Mouse (Mus musculus) left cerebral cortex, postnatal 4 days (tissue): ENCODE measurements around the gene Fbp1. TPM values are rescaled to one million over a fixed set of nuclear protein-coding genes. Genes with fewer than 3 reads are reported as not detected.
"Not testable (repeated sequence)": the region's sequence is repeated elsewhere in the genome, so short reads cannot be mapped to it uniquely, and the experiment has no call there.

Experiments used
- DNase-seq: peaks from one replicate; pipeline ENCODE4 v3.0.0-alpha.2; 2022
- intact Hi-C: fragments of 180-260 bp; cut with DNase I; formaldehyde crosslinking; loops from one replicate; pipeline ENCODE4 v1.15.1; 2025
- total RNA-seq, 2 experiments: library from RNA; stranded (reverse); gene quantifications; 2 replicates each; pipeline ENCODE4 v1.2.3; 2021

The Fbp1 gene
- total RNA-seq, 2 experiments from 2014 or later = 0.46 to 0.92 TPM

DNA sequence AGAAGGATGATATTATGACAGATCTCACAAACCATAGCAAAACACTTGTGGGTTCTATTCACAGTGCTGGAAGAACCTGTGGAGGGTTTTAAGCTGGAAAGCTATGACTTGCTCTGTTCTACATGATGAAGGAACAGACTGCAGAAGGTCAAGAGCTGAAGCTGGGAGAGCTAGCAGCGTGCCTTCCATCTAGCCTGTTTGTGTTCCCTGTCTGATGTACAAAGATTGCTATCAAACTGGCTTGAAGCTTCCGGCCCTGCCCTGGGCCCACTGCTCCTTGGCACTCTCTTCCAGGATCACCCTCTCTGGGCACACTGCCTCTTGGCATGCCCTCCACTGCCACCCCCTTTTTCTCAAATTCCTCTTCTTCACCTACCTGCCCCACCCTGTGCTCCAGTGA is 1.2 kb upstream of the Fbp1 start:
- intact Hi-C loops = no loop called here
- no peak for DNase-seq

DNA sequence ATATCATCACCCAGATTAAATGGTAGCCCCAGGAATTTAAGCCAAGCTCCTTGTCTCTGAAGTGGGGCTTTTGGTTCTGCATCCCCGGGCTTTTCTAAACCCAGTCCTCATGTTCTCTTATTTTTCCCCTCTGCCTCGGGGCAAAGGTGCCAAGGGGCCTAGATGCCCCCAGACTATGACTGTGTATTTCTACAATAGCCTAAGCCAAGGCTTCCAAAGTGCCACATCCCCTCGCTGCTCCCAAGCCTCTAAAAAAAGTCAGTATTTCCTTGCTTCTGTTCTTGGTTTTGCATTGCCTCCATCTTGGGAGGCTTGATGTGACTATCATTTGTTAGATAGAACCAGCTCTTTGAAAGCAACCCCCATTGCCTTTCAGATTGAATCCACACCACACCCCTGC is 3.5 kb downstream of the Fbp1 start:
- DNase-seq = no peak
- intact Hi-C loops = no loop called here

DNA sequence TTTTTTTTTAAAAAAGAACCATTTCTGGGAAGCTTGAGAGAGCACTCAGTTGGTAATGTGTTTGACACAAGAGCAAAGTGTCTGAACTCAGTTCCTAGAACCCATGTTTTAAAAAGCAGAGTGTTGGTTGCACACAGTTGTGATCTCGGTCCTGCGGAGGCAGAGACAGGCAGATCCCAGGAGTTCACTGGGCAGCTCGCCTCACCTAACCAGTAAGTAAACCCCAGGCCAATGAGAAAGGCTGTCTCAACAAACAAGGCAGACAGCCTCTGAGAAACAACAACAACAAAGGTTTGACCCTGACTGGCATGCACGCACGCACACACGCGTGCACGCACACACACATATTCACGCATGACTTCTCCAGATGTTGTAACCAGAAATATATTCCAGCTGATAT is 4.2 kb downstream of the Fbp1 start:
- intact Hi-C loops = no loop called here
- no peak for DNase-seq

DNA sequence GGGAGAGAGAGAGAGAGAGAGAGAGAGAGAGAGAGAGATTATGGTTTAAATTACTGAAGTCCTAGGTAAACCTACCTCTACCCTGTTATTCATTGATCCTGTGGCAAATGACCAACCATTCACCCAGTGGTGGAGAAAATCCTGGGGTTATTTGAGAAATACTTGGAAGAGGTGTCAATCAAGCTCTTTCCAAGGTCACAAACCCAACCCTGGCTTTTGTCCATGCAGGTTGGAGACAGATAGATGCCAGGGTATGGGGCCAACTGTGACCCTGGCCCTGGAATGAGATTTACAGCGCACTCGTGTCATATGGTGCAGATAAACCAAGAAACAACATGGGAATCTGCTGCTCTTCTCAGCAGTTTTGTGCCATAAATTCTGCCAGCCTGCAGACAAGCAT is 4.6 kb downstream of the Fbp1 start:
- DNase-seq = no peak
- intact Hi-C loops = no loop called here

DNA sequence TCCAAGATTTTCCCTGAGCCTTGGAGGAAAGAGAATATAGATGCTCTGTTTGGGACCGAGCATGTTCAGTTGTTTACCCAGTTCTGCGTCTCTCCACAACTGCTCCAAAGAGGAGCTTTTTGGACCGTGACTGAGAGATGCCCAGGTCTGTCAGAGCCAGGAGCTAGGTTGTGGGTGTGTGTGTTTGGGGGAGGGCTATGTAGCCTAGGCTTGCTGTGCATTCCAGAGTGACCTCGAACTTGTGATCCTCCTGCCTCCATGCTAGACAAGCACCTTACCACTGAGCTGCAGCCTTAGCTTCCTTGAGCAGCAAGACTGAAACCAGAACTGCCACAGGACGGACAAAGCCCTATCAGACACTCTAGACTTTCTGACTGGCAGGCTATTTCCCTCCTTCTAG is 5.2 kb downstream of the Fbp1 start:
- no peak for DNase-seq
- intact Hi-C loops = no loop called here

DNA sequence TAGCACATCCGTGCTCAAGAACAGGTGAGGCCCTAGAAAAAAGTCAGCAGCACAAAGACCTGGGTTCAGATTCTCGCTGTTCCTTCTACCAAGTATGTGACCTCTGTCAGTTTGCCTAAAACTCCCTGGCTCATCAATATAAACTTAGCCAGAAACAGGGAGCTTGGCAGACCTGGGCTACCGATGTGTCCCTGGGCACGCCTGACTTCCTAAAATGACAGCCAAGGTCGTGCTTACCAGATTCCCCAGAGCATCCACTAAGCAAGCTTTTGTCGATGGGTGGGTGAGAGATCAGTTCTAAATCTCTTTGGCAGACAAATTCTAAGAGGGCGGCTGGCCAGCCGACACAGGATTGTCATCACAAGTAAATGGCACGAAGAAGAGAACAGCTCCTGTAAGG is 6.7 kb downstream of the Fbp1 start:
- intact Hi-C loops = no loop called here

DNA sequence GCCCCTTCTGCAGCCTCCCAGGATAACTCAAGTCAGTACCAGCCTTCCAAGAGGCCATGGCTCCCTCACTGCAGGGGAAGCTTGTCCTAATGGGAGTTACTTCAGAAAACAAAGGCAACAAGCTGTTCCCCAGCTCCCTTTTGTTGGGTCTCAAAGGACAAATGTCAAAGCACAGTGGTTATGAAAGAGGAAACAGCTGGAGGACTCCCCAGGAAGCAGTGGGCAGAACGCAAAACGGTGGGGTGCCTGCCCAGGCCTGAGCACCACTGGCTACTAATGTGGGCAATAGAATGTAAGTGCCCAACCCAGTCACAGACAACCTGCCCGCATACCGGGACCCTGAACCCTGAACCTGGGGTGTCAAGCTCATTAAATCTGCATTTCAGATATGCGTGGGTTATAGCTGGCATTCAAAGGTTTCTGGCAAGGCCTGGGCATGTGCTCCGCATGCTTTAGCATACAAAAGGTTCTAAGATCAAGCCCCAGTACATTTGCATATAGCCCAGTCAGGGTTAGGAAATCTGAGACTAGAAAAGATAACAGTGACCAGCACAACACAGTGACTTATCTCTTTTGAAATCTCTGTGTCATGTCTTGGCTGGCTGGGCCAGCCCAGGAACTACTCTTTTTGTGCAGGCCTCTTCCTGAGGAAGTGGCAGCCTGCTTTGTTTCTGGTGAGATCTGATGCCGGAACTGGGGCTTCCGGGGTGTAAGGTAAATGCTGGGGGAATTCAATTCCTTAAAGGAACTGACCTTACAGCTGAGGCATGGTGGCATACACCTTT is 8.1 kb downstream of the Fbp1 start:
- no peak for DNase-seq
- intact Hi-C loops = no loop called here

More for the DNA sequence above, 6.7 kb downstream of the Fbp1 start:
- DNase-seq = no peak

DNA sequence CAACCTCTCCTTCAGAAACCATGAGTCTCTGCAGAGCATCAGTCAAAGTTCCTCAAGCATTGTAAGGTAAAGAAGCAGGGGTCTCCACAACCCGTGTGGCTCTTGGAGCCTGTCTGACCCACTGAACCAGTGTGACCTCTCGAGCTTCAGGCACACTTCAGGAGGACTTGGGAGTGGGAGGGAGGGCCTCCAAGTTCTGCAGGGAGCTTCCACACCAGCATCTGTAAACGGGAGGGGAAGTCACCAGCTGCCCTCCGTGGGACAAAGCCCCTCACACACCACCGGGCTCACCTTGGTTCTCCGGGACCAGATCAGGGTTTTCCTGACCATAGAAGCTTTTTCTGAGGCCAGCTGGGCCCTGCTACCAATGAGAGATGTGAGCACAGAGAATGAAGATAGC is 8.7 kb downstream of the Fbp1 start:
- intact Hi-C loops = no loop called here
- no peak for DNase-seq

DNA sequence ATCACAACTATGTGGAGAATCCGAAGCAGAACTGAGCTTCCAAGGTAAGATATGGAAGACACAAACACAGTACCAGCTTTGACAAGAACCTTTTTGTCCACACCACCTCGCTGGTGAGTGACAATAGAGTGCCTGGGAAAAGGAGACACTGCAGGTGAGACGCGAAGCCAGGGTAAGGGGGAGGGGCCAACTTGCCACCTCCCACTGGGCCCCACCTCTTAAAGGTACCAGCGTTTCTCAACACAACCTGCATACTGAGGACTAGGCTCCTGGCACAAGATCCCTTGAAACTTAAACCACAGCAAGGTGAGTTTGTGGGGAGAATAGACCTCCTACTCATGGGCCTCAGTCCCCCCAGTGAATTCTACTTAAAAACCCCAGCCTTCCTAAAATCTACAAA is 10.8 kb downstream of the Fbp1 start:
- no peak for DNase-seq
- intact Hi-C loops = no loop called here

DNA sequence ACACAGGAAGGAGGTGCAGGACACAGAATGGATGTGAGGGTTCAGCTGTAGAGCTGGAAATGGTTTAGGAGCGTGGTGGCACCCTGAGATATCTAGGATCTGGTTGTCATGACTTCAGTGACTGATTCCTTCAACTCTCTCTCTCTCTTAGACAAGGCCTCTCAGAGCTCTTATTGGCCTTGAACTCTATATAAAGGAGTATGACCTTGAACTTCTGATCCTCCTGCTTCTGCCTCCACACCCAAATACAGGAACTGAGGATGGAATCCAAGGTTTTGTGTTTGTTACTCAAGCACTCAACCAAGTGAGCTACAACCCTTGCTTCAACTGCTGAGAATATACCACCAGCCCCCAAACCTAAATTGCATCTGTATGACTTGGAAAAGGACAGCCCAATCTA is 12.0 kb downstream of the Fbp1 start:
- intact Hi-C loops = no loop called here
- DNase-seq = no peak

DNA sequence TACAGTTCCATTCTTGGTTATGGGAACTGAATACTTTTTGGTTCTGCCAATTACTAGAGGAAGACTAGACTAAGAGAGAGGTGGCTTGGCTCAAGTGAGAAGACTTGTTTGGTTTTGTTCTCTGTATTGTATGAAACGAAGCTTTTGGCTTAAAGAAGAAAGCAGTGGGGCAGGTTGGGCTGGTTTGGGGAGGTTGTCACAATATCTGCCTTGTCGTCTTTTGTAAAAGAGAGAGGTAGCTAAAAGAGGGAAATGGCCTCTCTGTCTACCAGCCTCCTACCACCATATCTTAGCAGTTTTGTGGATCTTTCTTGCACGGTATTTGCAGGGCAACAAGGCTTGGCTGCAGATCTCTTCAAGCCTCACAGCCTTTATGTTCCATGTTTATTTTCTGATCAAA is 15.8 kb downstream of the Fbp1 start:
- intact Hi-C loops = no loop called here
- no peak for DNase-seq

DNA sequence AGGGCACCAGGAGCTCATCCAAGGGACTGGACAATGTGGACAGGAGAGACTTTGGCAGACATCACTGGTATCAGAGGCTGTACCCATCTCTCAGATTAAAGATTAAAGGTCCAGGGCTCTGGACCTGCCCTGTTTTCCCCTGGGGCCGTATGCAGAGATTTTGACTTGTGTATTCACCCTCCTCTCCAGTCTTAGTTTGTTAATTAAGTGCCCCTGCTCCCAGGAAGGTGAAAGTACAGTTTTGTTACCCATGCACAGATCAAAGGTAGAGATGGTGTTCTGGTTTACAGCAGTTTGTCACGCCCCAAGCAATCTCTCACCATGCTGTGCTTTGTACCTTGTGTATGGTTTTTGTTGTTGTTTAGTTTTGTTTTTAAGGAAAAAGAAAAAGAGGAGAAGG is 17.5 kb downstream of the Fbp1 start:
- intact Hi-C loops = no loop called here
- DNase-seq = no peak

DNA sequence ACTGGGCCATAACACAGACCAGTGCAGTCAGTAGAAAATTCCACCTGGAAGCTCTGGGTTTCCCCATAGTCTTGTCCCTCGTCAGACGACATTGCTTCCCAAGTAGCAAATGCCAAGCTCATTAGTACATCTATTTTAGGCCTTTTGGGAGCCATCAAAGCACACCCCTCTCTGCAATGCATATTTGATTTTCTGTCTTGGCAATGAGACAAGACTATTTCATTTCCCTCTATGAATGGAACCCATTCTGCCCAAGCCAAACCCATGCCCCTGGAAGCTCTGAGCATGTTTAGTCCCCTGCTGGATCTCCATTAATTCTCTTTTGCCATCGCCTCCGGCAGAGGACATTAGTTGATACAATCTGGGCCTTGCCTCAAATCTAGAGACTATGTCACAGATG is 21.3 kb downstream of the Fbp1 start:
- intact Hi-C loops = no loop called here
- peak; percentile 52 for DNase-seq

DNA sequence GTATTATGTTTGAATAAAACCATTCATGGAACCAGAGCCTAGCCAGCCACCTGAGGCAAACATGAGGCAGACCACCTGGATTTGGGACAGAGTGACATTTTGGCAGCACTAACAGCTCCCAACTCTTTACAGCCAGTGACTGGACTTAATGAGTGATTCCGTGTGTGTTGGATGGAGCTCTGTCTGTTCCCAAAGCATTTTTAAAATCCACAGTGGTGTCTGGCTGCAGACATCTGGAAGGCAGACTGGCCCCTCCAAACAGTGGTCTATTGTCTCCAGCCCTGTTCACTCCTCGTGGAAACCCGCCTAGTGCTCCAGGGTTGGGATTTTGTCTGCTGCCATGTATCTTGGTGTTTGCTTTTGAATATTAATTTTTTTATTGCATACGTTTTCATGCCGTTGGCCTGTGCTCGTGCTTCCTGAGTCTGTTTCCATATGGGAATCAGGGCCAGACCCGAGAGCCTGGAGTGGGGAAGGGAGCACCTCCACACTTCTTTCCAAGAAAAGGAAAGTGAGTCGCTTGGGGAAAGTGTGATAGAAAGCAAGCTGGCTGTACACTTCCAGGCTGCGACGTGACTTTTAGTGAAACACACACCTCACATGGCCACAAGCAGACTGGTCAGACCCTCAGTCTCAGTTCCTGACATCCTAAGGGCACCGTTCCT is 22.3 kb downstream of the Fbp1 start:
- intact Hi-C loops = no loop called here
- DNase-seq = no peak

DNA sequence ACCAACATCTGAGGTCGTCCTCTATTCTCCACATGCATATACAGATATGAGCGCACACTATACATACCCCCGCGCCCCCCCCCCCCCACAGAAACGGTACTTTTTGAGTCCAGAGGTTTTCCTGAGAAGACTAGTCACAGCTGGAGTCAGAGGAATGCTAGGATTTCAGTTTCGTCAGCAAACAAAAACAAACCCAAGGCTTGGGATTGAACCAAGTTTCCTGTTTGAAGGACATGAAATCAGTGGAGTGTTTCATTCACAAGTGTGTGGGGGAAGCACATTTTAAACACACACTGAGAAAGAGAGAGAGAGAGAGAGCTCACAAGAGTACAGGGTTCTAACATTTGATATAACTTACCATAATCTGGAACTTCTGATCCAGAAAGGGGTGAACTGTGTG is 24.3 kb downstream of the Fbp1 start:
- no peak for DNase-seq
- intact Hi-C loops = no loop called here

DNA sequence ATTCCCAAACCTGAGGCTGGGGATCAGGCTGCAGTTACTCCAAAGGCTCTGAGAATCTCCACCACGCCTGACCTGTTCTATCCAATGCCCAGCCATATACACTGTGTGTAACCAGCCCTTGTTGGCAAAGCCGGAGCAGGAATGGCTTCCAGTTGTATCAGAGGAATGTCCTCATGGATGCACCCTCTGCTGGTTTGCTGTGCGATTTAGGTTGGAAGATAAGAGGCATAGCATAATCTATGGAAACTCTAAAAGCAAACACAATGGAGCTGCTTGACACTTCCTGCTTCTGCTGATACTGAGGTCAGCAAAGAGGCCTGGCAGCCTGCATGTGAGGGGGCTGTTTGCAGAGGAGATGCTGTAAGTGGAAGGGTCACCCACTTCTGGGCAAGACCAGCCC is 25.2 kb downstream of the Fbp1 start:
- intact Hi-C loops = no loop called here

DNA sequence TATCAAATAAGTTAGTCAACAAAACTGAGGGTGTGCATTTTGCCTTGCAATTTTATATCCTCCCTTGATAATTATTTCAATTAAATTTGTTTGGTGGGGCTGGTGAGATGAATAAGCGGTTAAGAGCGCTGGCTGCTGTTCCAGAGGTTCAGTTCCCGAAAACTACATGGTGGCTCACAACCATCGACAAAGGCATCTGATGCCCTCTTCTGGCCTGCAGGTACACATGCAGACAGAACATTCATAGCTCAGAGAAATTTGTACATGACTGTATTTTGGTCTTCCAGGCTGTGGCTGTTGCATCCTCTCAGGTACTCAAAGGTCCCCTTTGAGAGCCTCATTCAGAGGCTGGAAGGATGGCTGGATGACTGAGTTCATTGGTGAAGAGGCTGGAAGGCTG is 28.0 kb downstream of the Fbp1 start:
- intact Hi-C loops = no loop called here
- DNase-seq = no peak

More for the DNA sequence above, 25.2 kb downstream of the Fbp1 start:
- DNase-seq = no peak

DNA sequence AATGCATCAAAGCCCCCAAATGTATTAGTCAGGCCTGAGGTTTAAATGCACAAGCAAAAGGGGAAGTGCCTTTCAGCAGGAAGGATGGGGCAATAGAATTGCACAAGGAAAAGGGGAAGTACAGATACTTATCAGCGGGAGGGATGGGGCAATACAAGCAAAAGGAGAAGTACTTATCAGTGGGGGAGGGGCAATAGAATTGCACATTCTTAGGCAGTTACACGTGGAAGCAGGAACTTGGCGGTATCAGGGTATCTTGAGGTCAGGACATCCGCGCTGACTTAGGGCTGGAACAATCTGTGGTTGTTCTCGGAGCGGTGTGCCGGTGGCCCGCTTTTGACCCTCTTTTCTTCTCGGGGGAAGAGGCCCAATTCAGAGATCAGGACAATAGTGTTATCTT is 28.8 kb downstream of the Fbp1 start:
- intact Hi-C loops = loop anchor here (10.0 kb wide), 2 partner anchors 234 to 394 kb away; partner anchors contain the start of genes 6720489N17Rik and Gm49359
- DNase-seq = not testable (repeated sequence)

DNA sequence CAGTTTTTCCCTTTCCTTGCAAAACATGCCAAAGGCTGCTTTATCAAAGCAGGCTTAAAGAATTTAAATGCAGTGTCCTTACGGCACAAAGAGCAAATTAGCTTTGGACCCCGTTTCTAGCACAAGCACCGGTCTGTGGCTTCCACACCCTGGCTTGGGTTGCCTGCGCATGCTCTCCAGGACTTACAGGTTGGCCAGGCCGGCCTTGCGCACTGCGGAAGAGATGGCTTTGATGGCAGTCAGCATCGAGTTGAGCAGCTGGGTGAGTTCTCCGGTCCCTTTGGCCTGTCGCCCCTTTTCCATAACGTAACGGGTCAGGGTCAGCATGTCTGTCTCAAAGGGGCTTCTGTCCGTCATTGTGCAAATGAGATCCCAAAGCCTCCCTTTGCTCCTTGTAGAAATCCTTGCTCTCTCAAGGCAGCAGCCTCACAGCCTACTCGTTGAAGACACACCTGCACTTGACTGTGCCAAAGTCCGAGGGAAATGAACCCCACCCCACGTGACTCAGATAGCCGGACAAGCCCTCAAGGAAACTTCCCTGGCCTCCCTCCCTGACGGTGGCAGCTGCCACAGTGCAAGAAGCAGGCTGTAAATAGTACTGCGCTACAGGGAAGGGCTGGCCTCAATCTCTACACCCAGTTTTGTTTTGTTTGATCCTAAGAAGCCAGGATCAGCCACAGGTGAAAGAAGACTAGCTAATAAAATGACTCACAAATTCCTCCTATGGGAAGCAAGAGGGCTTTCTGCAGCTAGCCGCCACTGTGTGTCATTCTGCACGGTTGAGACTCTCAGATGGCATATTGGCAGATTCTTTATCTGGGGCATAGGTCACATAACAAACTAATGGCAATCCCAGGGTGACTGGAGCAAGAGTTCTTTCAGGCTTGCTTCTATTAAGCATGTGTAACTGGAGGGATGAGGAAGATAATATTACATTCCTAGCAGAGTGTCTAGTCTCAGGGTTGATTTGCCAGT is 29.9 kb downstream of the Fbp1 start, which contains the start of gene Fbp2:
Gene Fbp2, minus strand, starts transcription at position 482 of the 975 bp plus-strand sequence.
- intact Hi-C loops = loop anchor here (10.0 kb wide), 2 partner anchors 233 to 393 kb away; partner anchors contain the start of genes 6720489N17Rik and Gm49359
- no peak for DNase-seq

DNA sequence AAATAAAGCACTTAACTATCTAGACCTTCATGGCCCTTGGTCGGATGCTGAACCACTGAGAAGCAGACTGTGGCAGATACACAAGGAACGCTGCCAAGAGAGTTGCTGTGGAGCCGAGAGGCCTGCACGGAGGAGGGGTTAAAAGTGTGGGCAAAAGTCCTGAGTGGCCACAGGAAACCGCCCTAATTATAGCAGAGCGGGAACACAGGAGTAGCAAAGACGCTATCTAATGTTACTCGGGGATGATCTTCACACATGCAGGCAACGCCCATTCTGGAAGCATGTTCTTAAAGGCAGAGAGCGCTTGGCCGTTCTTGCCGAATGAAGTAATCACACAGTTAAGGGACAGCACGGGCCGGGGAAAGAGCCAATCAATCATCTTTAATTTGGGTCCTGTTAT is 31.2 kb downstream of the Fbp1 start:
- DNase-seq = no peak
- intact Hi-C loops = loop anchor here (10.0 kb wide), 2 partner anchors 232 to 392 kb away; partner anchors contain the start of genes 6720489N17Rik and Gm49359

DNA sequence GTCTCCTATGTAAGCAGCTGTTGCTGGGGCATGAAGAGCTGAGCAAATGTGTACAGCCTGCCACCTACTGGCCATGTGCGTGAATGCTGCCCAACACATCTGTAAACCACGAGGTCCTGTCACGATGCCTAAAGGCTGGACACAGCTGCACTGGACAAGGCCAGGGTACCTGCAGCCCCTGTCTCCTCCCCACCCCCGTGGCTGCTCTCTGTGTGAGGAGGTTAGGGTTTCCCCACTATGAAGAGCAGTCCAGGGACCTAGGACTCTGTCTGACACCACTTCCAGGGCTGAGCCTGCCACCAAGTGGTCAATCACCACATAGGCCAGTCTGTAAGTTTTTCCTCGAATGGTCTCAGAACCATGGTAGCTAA is 31.8 kb downstream of the Fbp1 start:
- DNase-seq = peak; percentile 75
- intact Hi-C loops = loop anchor here (10.0 kb wide), 2 partner anchors 231 to 391 kb away; partner anchors contain the start of genes 6720489N17Rik and Gm49359
